Mouse (Mus musculus): ENCODE results near the gene Tmem183a. TPM values are rescaled to one million over a fixed set of nuclear protein-coding genes. Genes with fewer than 3 reads are reported as not detected.

Tmem183a gene
- total and polyA plus RNA-seq, 3 experiments = 41.5 to 73.6 (median 61.1) TPM

- Histone ChIP-seq H3K79me2 (replicated peaks; ENCODE audit: control insufficient read depth, extremely low read depth, insufficient read depth, poor library complexity, severe bottlenecking) (no peaks in the 10 kb centered on the region), H3K27ac (ENCODE audit: insufficient read depth, low read depth) (no peak overlapping the region), H3K36me3 (replicated peaks in 1 of 2; ENCODE audit: control insufficient read depth in 1 of 2, insufficient read depth in 1 of 2, low read length in 1 of 2) (no peaks in the 10 kb centered on the region), H3K4me3 (replicated peaks in 1 of 3; ENCODE audit: low read depth in 2 of 3, low read length in 2 of 3, poor library complexity in 1 of 3) (no peak overlapping the region), H3K4me1 (ENCODE audit: control insufficient read depth in 1 of 2, insufficient read depth in 2 of 2) (peaks cover 0 to 16% of the 10 kb centered on the region in 2 experiments; a peak in 2 of 4 replicates), H3K4me2 (ENCODE audit: insufficient read depth, low read depth, poor library complexity, severe bottlenecking) (no peak overlapping the region), H3K27me3 (replicated peaks) (no peaks in the 10 kb centered on the region), H3K9me3 (replicated peaks; ENCODE audit: low read length) (no peaks in the 10 kb centered on the region), H3K9ac (ENCODE audit: insufficient read depth, low read depth) (no peak overlapping the region)
- in situ Hi-C loops (cut with MboI; ENCODE audit: low pct_ligation_motif_present, low pct_unique_long_range_greater_than_20kb, low sequenced_read_pairs) = loop anchor here (25.0 kb wide), 1 partner anchor 398 kb away; the partner anchor contains the start of genes Optc and Prelp
- dilution Hi-C loops (cut with MboI; ENCODE audit: extremely low pct_ligation_motif_present, extremely low pct_unique_long_range_greater_than_20kb, low sequenced_read_pairs) = no loop called here
- TF ChIP-seq CHD1 (IDR thresholded peaks at IDR 0.05; ENCODE audit: low read depth, low read length) = no peak
- no peak for TF ChIP-seq PAX5 (IDR thresholded peaks at IDR 0.05; ENCODE audit: low read length)
- TF ChIP-seq HCFC1 (IDR thresholded peaks at IDR 0.05; ENCODE audit: low read depth, low read length) = no peak
- no peak for TF ChIP-seq E2F4 (IDR thresholded peaks at IDR 0.05; ENCODE audit: insufficient replicate concordance, low read depth, low read length)
- no peak for TF ChIP-seq JUN (IDR thresholded peaks at IDR 0.05; ENCODE audit: insufficient read depth, low read depth, low read length)
- no peak for TF ChIP-seq TCF12 (IDR thresholded peaks at IDR 0.05; ENCODE audit: low read depth, low read length)
- TF ChIP-seq USF1 (IDR thresholded peaks at IDR 0.05; ENCODE audit: low read depth, low read length) = no peak
- no peak for TF ChIP-seq MAFK (IDR thresholded peaks at IDR 0.05; ENCODE audit: insufficient replicate concordance, low read length)
- TF ChIP-seq RCOR1 (conservative IDR thresholded peaks at IDR 0.05; ENCODE audit: low read depth, low read length) = no peak
- no peak for TF ChIP-seq POLR2AphosphoS2 (IDR thresholded peaks at IDR 0.05; ENCODE audit: low read depth, low read length)
- TF ChIP-seq CHD2 (IDR thresholded peaks at IDR 0.05; ENCODE audit: low read length) = no peak
- no peak for TF ChIP-seq KAT2A (IDR thresholded peaks at IDR 0.05; ENCODE audit: insufficient replicate concordance, low read length)
- TF ChIP-seq SMC3 (IDR thresholded peaks at IDR 0.05; ENCODE audit: low read depth, low read length) = no peak
- TF ChIP-seq JUND (conservative IDR thresholded peaks at IDR 0.05; ENCODE audit: low read depth, low read length) = no peak
- TF ChIP-seq ELF1 (IDR thresholded peaks at IDR 0.05; ENCODE audit: low read depth, low read length) = no peak
- TF ChIP-seq USF2 (conservative IDR thresholded peaks at IDR 0.05; ENCODE audit: low read depth, low read length) = no peak
- DNase-seq (ENCODE audit: extremely low read depth) = no peak
Measured at GRCm38 (mm10) chr1:134310729-134311128, 51.0 kb downstream of the Tmem183a start.

- Histone ChIP-seq H3K4me2 (ENCODE audit: insufficient read depth, low read depth, poor library complexity, severe bottlenecking) (no peak overlapping the region), H3K9ac (ENCODE audit: insufficient read depth, low read depth) (no peak overlapping the region), H3K4me3 (replicated peaks in 1 of 3; ENCODE audit: low read depth in 2 of 3, low read length in 2 of 3, poor library complexity in 1 of 3) (no peak overlapping the region), H3K79me2 (replicated peaks; ENCODE audit: control insufficient read depth, extremely low read depth, insufficient read depth, poor library complexity, severe bottlenecking) (no peaks in the 10 kb centered on the region), H3K27ac (ENCODE audit: insufficient read depth, low read depth) (no peak overlapping the region), H3K36me3 (replicated peaks in 1 of 2; ENCODE audit: control insufficient read depth in 1 of 2, insufficient read depth in 1 of 2, low read length in 1 of 2) (no peaks in the 10 kb centered on the region), H3K9me3 (replicated peaks; ENCODE audit: low read length) (no peaks in the 10 kb centered on the region), H3K4me1 (ENCODE audit: control insufficient read depth in 1 of 2, insufficient read depth in 2 of 2) (peaks cover 0 to 17% of the 10 kb centered on the region in 2 experiments; a peak in 2 of 4 replicates), H3K27me3 (replicated peaks) (no peaks in the 10 kb centered on the region)
- TF ChIP-seq POLR2A (IDR thresholded peaks at IDR 0.05; ENCODE audit: low read depth, low read length) = no peak
- TF ChIP-seq MYC (IDR thresholded peaks at IDR 0.05; ENCODE audit: low read depth, low read length) = no peak
- no peak for TF ChIP-seq ZKSCAN1 (IDR thresholded peaks at IDR 0.05; ENCODE audit: borderline replicate concordance, low read depth, low read length)
- no peak for TF ChIP-seq NRF1 (IDR thresholded peaks at IDR 0.05; ENCODE audit: low read depth, low read length)
- no peak for TF ChIP-seq KAT2A (IDR thresholded peaks at IDR 0.05; ENCODE audit: insufficient replicate concordance, low read length)
- TF ChIP-seq IRF4 (IDR thresholded peaks at IDR 0.05; ENCODE audit: low read depth, low read length) = no peak
- TF ChIP-seq SIN3A (IDR thresholded peaks at IDR 0.05; ENCODE audit: low read length) = no peak
- TF ChIP-seq ZMIZ1 (IDR thresholded peaks at IDR 0.05; ENCODE audit: low read depth, low read length) = no peak
- TF ChIP-seq RCOR1 (conservative IDR thresholded peaks at IDR 0.05; ENCODE audit: low read depth, low read length) = no peak
- TF ChIP-seq EP300 (IDR thresholded peaks at IDR 0.05; ENCODE audit: low read length) = no peak
- no peak for TF ChIP-seq HCFC1 (IDR thresholded peaks at IDR 0.05; ENCODE audit: low read depth, low read length)
- no peak for DNase-seq (ENCODE audit: extremely low read depth)
- in situ Hi-C loops (cut with MboI; ENCODE audit: low pct_ligation_motif_present, low pct_unique_long_range_greater_than_20kb, low sequenced_read_pairs) = loop anchor here (25.0 kb wide), 1 partner anchor 398 kb away; the partner anchor contains the start of genes Optc and Prelp
- dilution Hi-C loops (cut with MboI; ENCODE audit: extremely low pct_ligation_motif_present, extremely low pct_unique_long_range_greater_than_20kb, low sequenced_read_pairs) = no loop called here
Measured at GRCm38 (mm10) chr1:134310291-134310690, 51.5 kb downstream of the Tmem183a start.

Data from CH12.LX (cell line).